Mouse (Mus musculus): ENCODE results near the gene Trmt44. TPM values are rescaled to one million over a fixed set of nuclear protein-coding genes. Genes with fewer than 3 reads are reported as not detected.
A peak's percentile ranks its signal among the peaks of the same experiment; 100 is the strongest.

Gene Trmt44
- 6.8 TPM for polyA plus RNA-seq (2012; fragmentation: generic; extraction: Trizol)
- long read RNA-seq, experiment 1, partial matches to known transcripts = 2 of 5 reads
- long read RNA-seq, experiment 1, other reads (novel, unspliced or antisense) = 0 of 5 reads
- long read RNA-seq, experiment 2, transcript Trmt44-201 (11 exons, 3,790 nt) = major isoform, 25 of 32 reads
- long read RNA-seq, experiment 2, partial matches to known transcripts = 1 of 32 reads
- long read RNA-seq, experiment 2, other reads (novel, unspliced or antisense) = 6 of 32 reads

GRCm38 (mm10) chr5:35574653-35575599, at the start of gene Trmt44:
TSS of gene Trmt44 (minus strand) at chr5:35575070.
- Histone ChIP-seq H3K79me3 (ENCODE audit: low read depth) (peaks cover 11% of the 10 kb centered on the region), H3K4me3 (ENCODE audit: insufficient read depth, poor library complexity, severe bottlenecking) (peak within 1 kb of the TSS; percentile 96), H3K36me3 (ENCODE audit: control insufficient read depth, insufficient read depth) (peaks cover 27% of the 10 kb centered on the region), H3ac (ENCODE audit: control insufficient read depth, insufficient read length, low read depth) (peak within 1 kb of the TSS; percentile 93), H3K79me2 (ENCODE audit: control insufficient read depth, insufficient read depth) (peaks cover 19% of the 10 kb centered on the region), H3K27me3 (ENCODE audit: control insufficient read depth, insufficient read depth, insufficient read length) (no peaks in the 10 kb centered on the region)
- TF ChIP-seq MYOD1 (IDR thresholded peaks at IDR 0.05; ENCODE audit: control insufficient read depth, insufficient read length, low read depth) = no peak
- peak; percentile 64 for TF ChIP-seq MAX (IDR thresholded peaks at IDR 0.05)

DNA sequence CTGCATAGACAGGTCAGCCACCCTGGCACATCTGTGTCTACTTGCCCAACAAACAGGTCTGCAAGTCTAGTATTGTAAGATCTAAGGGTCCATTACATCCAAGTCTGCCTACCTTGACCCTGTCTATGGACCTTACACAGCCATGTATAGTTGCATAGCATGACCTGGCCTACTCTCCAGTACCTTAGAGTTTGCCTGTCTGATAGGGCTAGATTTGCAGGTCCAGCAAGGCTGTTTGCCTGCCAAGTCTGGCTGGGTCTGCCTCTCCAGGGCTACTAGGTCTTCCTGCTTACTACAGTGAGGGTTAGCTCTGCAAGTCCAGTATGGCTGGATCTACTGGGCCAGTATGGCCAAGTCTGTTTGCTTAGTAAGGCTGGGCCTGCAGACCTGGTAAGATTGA, 49.0 kb upstream of the Trmt44 start:
- H3ac ChIP-seq (ENCODE audit: control insufficient read depth, insufficient read length, low read depth) = no peak overlapping the region
- H3K27me3 ChIP-seq (ENCODE audit: control insufficient read depth, insufficient read depth, insufficient read length) = no peaks in the 10 kb centered on the region
- no peak overlapping the region for H3K4me3 ChIP-seq (ENCODE audit: insufficient read depth, poor library complexity, severe bottlenecking)
- TF ChIP-seq USF1 (IDR thresholded peaks at IDR 0.05; ENCODE audit: low read depth) (no peak), CEBPB (IDR thresholded peaks at IDR 0.05; ENCODE audit: low read depth) (no peak), MYOG (IDR thresholded peaks at IDR 0.05; ENCODE audit: control insufficient read depth, extremely low read depth, insufficient read length) (no peak), CTCF (IDR thresholded peaks at IDR 0.05; ENCODE audit: control insufficient read depth, insufficient read depth, insufficient read length) (no peak), FOSL1 (IDR thresholded peaks at IDR 0.05; ENCODE audit: insufficient read depth, low read length, poor library complexity, severe bottlenecking) (no peak), MYOD1 (IDR thresholded peaks at IDR 0.05; ENCODE audit: control insufficient read depth, insufficient read length, low read depth) (no peak), MAX (IDR thresholded peaks at IDR 0.05) (no peak)
- H3K79me3 ChIP-seq (ENCODE audit: low read depth) = no peaks in the 10 kb centered on the region
- no peaks in the 10 kb centered on the region for H3K79me2 ChIP-seq (ENCODE audit: control insufficient read depth, insufficient read depth)
- H3K36me3 ChIP-seq (ENCODE audit: control insufficient read depth, insufficient read depth) = no peaks in the 10 kb centered on the region

GRCm38 (mm10) chr5:35621114-35621513, 46.2 kb upstream of the Trmt44 start:
- H3K4me3 ChIP-seq (ENCODE audit: insufficient read depth, poor library complexity, severe bottlenecking) = no peak overlapping the region
- TF ChIP-seq MAX (IDR thresholded peaks at IDR 0.05) (no peak), FOSL1 (IDR thresholded peaks at IDR 0.05; ENCODE audit: insufficient read depth, low read length, poor library complexity, severe bottlenecking) (no peak), USF1 (IDR thresholded peaks at IDR 0.05; ENCODE audit: low read depth) (no peak), CTCF (IDR thresholded peaks at IDR 0.05; ENCODE audit: control insufficient read depth, insufficient read depth, insufficient read length) (no peak), MYOG (IDR thresholded peaks at IDR 0.05; ENCODE audit: control insufficient read depth, extremely low read depth, insufficient read length) (no peak), CEBPB (IDR thresholded peaks at IDR 0.05; ENCODE audit: low read depth) (no peak), MYOD1 (IDR thresholded peaks at IDR 0.05; ENCODE audit: control insufficient read depth, insufficient read length, low read depth) (no peak)
- no peak overlapping the region for H3ac ChIP-seq (ENCODE audit: control insufficient read depth, insufficient read length, low read depth)
- H3K79me2 ChIP-seq (ENCODE audit: control insufficient read depth, insufficient read depth) = no peaks in the 10 kb centered on the region
- H3K27me3 ChIP-seq (ENCODE audit: control insufficient read depth, insufficient read depth, insufficient read length) = no peaks in the 10 kb centered on the region
- no peaks in the 10 kb centered on the region for H3K36me3 ChIP-seq (ENCODE audit: control insufficient read depth, insufficient read depth)
- no peaks in the 10 kb centered on the region for H3K79me3 ChIP-seq (ENCODE audit: low read depth)

- H3K79me2 ChIP-seq (ENCODE audit: control insufficient read depth, insufficient read depth) = no peaks in the 10 kb centered on the region
- H3K4me3 ChIP-seq (ENCODE audit: insufficient read depth, poor library complexity, severe bottlenecking) = no peak overlapping the region
- no peak for TF ChIP-seq CTCF (IDR thresholded peaks at IDR 0.05; ENCODE audit: control insufficient read depth, insufficient read depth, insufficient read length)
- peak; percentile 70 for TF ChIP-seq MYOD1 (IDR thresholded peaks at IDR 0.05; ENCODE audit: control insufficient read depth, insufficient read length, low read depth)
- H3K27me3 ChIP-seq (ENCODE audit: control insufficient read depth, insufficient read depth, insufficient read length) = no peaks in the 10 kb centered on the region
- no peaks in the 10 kb centered on the region for H3K79me3 ChIP-seq (ENCODE audit: low read depth)
- H3ac ChIP-seq (ENCODE audit: control insufficient read depth, insufficient read length, low read depth) = no peak overlapping the region
- no peaks in the 10 kb centered on the region for H3K36me3 ChIP-seq (ENCODE audit: control insufficient read depth, insufficient read depth)
Observed at GRCm38 (mm10) chr5:35616943-35617342, 42.1 kb upstream of the Trmt44 start.

GRCm38 (mm10) chr5:35612722-35613121, 37.9 kb upstream of the Trmt44 start:
- Histone ChIP-seq H3ac (ENCODE audit: control insufficient read depth, insufficient read length, low read depth) (no peak overlapping the region), H3K36me3 (ENCODE audit: control insufficient read depth, insufficient read depth) (no peaks in the 10 kb centered on the region), H3K27me3 (ENCODE audit: control insufficient read depth, insufficient read depth, insufficient read length) (no peaks in the 10 kb centered on the region), H3K79me3 (ENCODE audit: low read depth) (no peaks in the 10 kb centered on the region), H3K4me3 (ENCODE audit: insufficient read depth, poor library complexity, severe bottlenecking) (no peak overlapping the region), H3K79me2 (ENCODE audit: control insufficient read depth, insufficient read depth) (no peaks in the 10 kb centered on the region)
- TF ChIP-seq CEBPB (IDR thresholded peaks at IDR 0.05; ENCODE audit: low read depth) (no peak), FOSL1 (IDR thresholded peaks at IDR 0.05; ENCODE audit: insufficient read depth, low read length, poor library complexity, severe bottlenecking) (no peak), MYOD1 (IDR thresholded peaks at IDR 0.05; ENCODE audit: control insufficient read depth, insufficient read length, low read depth) (no peak), MYOG (IDR thresholded peaks at IDR 0.05; ENCODE audit: control insufficient read depth, extremely low read depth, insufficient read length) (no peak)

DNA sequence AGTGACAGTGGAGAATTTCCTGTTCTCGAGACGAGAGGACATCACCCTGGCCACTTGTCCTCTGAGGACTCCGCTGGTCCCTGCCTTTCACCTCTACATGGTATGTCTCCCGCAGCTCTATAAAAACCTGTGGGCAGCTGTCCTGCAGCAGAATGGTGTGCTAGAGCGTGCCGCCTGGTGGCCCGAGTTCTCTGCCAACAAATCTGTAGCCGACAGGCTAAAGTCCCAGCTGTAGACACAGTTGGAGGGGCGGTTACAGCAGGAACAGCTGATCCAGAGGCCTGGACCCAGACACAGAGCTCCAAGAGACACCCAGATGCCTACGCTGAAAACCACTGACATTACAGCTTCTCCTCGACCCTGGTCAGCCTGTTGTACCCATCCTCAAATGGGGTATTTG, 37.0 kb upstream of the Trmt44 start:
- TF ChIP-seq CTCF (IDR thresholded peaks at IDR 0.05; ENCODE audit: control insufficient read depth, insufficient read depth, insufficient read length) (no peak), MYOD1 (IDR thresholded peaks at IDR 0.05; ENCODE audit: control insufficient read depth, insufficient read length, low read depth) (no peak), MAX (IDR thresholded peaks at IDR 0.05) (no peak)
- no peaks in the 10 kb centered on the region for H3K27me3 ChIP-seq (ENCODE audit: control insufficient read depth, insufficient read depth, insufficient read length)
- H3ac ChIP-seq (ENCODE audit: control insufficient read depth, insufficient read length, low read depth) = no peak overlapping the region
- no peaks in the 10 kb centered on the region for H3K79me2 ChIP-seq (ENCODE audit: control insufficient read depth, insufficient read depth)
- no peaks in the 10 kb centered on the region for H3K36me3 ChIP-seq (ENCODE audit: control insufficient read depth, insufficient read depth)
- H3K79me3 ChIP-seq (ENCODE audit: low read depth) = no peaks in the 10 kb centered on the region
- H3K4me3 ChIP-seq (ENCODE audit: insufficient read depth, poor library complexity, severe bottlenecking) = no peak overlapping the region

Data from C2C12 (cell line).